Mouse (Mus musculus): ENCODE results near the gene Dtd2.

The Dtd2 gene

DNA sequence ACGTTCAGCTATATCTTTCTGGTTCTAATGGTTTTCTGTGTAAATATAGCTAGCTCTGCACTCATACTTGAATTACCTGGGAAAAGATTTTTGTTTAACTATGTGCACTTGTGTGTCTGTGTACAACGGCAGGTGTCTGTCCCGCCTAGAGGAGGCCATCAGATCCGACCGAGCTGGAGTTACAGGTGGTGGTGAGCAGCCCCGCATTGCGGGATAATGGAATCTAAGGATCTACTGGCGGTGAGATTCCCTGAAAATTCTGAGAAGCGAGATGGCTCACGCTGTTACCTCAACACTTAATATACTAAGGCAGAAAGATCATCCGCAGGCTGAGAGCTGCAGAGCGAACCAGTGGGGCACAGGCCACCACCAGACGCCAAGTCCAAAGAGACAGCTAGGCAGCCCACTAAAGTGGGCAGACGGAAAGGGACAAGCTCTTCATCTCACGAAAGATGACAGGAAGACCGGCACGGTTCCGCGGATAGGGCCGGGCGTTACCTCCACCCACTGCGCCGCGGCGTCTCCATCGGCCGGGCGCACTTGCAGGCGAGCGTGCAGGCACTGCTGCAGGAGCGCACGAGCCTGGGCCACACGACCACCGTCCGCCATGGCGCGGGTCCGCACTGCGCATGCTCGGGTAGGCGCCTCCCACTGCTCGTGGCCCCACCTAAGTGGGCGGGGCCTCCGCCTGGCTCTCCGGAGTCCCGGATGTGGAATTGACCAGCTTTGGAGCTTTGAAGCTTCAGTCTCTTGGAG lies at the start of gene Dtd2:
Gene Dtd2 (minus strand): TSS at position 625 of the 756 bp plus-strand sequence.
- peak; percentile 94 for DNase-seq (ENCODE audit: extremely low spot score, low spot score)

GRCm38 (mm10) chr12:52049324-52049723 lies 43.0 kb upstream of the Dtd2 start:
- DNase-seq (ENCODE audit: extremely low spot score, low spot score), result no peak

DNA sequence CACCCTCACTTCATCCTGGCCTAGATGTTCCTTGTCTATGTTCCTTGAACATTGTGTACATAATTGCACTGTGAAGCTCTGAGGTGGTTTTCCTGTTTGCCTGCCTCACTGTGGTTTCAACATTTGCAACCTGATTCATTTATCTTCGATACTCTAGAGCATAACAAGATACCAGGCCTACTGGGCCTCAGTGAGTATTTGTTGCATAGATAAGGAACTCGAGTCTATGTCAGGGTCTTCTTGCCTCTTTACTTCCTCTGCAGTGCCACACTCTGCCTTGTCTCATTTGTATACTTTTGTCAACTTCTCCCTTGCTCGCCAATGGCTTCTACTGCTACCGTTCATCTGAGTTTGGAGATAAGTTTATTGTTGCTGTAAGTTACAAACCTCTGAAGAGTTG lies 40.1 kb upstream of the Dtd2 start:
- no peak for DNase-seq (ENCODE audit: extremely low spot score, low spot score)

- no peak for DNase-seq (ENCODE audit: extremely low spot score, low spot score)
Observed at GRCm38 (mm10) chr12:52042818-52043336, 36.6 kb upstream of the Dtd2 start.

DNA sequence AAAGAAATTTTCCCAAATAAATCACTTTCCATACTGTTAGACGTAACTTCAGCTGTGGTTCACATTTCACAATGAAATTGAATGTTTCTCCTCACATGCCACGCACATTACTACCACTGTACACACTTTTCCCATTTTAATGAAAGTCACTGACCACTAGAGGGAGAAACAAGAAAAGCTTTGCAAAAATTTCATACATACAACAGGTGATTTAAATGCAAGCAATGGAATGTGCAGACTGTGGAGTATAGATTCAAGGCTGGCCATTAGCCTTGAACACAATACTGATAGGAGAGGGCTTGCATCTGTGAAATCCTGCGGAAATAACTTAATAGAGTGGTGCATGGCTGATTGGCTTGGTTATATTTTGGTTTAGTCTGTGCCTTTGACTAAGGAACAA lies 32.1 kb upstream of the Dtd2 start:
- DNase-seq (ENCODE audit: extremely low spot score, low spot score), result no peak

GRCm38 (mm10) chr12:52034956-52035355 lies 28.7 kb upstream of the Dtd2 start:
- no peak for DNase-seq (ENCODE audit: extremely low spot score, low spot score)

- no peak for DNase-seq (ENCODE audit: extremely low spot score, low spot score)
Observed at GRCm38 (mm10) chr12:52032276-52032675, 26.0 kb upstream of the Dtd2 start.

DNA sequence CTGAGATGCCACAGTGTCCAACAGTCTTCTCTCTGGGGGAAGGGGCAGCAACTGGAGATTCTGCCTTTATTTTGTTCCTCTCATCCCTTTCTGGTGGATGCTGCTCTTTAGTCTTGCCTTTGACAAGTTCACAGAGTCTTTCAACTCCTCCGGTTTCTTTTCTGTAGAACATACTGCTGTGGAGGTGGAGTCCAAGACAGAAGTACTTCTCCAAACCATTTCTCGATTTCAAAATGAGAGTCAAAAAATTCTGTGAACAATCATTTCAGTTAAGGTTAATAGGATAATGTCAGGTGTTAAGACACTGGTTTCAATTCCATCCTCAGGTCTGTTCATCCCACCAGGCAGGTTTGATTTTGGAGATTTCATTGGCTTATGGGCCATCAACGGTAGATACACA lies 21.7 kb upstream of the Dtd2 start, which contains the start of gene Gpr33:
Gene Gpr33 (minus strand): TSS at position 101 of the 400 bp plus-strand sequence.
- DNase-seq (ENCODE audit: extremely low spot score, low spot score), result no peak

- no peak for DNase-seq (ENCODE audit: extremely low spot score, low spot score)
Observed at GRCm38 (mm10) chr12:52014494-52015029, 8.3 kb upstream of the Dtd2 start.

DNA sequence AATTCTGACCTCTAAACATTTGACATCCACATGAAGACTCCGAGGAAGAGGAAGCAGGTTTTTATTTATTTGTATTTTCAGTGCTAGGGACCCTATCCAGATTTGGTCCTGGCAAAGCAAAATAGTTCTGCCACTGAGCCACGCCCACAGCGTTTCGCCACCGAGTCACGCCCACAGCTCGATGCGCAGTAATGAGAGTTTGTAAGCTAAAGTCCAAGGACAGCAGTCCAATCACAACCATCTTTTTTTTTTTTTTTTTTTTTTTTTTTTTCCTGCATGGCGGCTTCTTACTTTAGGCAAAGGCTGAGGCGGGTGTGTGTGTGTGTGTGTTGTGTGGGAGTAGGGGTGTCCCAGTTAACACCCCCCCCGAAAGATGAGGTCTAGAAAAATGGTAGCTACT lies 7.7 kb upstream of the Dtd2 start:
- no peak for DNase-seq (ENCODE audit: extremely low spot score, low spot score)

DNA sequence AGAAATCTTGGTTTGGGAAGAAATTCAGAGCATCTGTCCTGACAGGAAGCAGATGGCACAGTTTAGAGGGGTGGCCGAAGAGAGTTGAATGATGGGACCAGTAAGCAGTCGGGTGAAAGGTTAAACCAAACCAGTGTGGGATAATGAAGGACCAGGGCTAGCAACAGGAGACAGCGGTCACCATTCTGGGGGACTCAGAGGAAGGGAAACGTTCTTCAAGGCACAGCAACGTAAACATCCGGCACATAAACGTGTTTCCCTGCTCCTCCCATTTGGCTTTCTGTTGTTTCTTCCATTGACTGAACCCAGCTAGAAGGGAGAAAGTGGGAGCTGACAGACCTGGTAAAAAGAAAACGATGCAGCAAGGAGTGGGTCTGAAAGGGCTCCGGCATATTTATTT lies 7.0 kb upstream of the Dtd2 start:
- peak; percentile 21 for DNase-seq (ENCODE audit: extremely low spot score, low spot score)

- no peak for DNase-seq (ENCODE audit: extremely low spot score, low spot score)
Observed at GRCm38 (mm10) chr12:52012159-52012558, 5.9 kb upstream of the Dtd2 start.

- no peak for DNase-seq (ENCODE audit: extremely low spot score, low spot score)
Observed at GRCm38 (mm10) chr12:52010630-52010961, 4.3 kb upstream of the Dtd2 start.

DNA sequence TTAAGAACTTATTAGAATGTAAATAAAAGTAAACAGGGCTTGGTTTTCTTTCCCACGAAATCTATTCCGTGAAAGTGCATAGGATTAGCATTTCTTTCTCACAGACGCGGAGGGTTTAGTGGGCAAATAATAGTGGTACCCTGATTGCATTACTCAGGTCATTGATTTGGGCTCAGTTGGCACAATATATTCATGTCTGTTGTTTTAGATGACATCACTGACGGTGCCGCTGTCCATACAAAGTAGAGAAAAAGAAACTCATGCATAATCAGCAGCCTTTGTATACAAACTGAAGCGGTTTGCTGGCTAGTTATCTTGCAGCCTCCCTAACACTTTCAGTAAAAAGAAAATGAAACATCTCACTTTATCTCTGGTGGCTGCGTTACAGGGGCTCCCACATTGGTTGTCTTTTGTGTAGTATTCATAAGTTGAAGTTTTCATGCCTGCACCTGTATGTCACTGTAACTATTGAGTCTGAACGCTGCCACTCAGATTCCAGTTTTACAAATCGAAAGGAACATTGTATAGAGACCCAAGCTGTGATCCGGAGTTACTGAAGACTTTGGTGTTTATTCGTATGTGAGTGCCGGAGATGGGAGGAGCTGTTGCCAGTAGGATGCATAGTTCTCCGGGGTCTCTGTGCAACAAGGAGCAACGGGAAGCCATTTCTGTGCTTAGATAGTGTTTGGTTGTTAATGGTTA lies 3.8 kb upstream of the Dtd2 start:
- DNase-seq (ENCODE audit: extremely low spot score, low spot score), result no peak

DNA sequence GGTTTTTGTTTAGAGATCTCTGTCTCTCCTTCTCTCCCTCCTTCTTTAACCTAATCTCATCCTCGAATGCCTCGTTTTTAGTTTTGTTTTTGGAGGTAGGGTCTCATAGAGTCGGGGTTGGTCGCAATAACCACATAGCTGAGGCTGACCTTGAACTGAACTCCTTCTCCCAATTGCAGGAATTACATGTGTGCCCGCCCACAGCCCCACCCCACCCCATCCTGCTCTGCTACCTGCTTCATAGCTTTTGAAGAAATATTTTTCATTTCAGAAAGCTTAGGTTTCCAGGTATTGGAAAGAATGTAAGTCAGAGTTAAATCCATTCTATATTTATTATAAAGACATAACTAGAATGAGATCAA lies 313 bp upstream of the Dtd2 start:
- no peak for DNase-seq (ENCODE audit: extremely low spot score, low spot score)

GRCm38 (mm10) chr12:52002746-52003145 lies 3.6 kb downstream of the Dtd2 start:
- DNase-seq (ENCODE audit: extremely low spot score, low spot score), result no peak

GRCm38 (mm10) chr12:52001544-52001943 lies 4.8 kb downstream of the Dtd2 start:
- DNase-seq (ENCODE audit: extremely low spot score, low spot score), result peak; percentile 33

DNA sequence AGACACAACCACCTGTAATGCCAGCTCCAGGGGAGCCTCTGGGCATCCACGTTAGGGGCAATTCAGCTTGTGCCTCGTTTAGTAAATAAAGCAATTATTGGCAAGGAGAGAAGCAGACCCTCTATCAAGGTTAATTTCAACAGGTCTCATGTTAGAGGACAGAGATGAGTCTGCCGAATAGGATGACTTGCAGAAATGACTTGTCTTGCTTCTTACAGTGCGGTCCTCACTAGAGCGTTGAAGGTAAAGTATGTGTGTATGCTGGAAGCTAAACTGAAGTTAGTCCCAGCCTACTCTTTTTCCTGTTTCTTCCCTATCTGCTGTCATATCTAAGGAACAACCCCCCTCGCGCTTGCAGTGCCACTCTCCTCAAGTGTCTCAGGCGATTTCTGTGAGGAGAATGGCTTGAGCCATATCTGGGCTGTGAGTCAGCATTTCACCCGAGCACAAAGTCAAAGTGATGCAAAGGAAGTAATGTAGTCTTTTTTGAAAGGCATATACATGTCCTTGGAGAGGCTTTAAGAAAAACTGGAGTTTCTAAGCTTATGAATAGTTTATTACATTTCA lies 7.9 kb downstream of the Dtd2 start:
- no peak for DNase-seq (ENCODE audit: extremely low spot score, low spot score)

- no peak for DNase-seq (ENCODE audit: extremely low spot score, low spot score)
Observed at GRCm38 (mm10) chr12:51995738-51996536, 10.4 kb downstream of the Dtd2 start.

GRCm38 (mm10) chr12:51990629-51991028 lies 15.7 kb downstream of the Dtd2 start:
- no peak for DNase-seq (ENCODE audit: extremely low spot score, low spot score)

DNA sequence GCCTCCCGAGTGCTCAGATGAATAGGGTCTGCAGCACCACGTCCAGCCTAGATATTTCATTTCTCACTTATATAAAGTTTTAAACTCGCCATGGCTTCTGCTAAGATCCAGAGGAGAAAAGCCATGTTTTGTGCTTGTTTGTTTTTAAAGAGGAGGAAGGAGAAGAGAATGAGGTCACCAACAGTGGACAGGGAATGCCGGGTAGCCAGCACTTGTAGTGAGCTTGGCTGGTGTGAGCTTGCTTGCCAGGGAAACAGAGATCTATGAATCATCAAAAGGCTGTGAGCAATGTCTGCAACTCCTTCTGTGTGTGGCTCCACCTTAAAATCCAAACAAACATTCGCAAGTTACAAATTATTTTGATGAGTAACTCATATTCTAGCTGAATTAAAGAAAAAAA lies 17.8 kb downstream of the Dtd2 start:
- no peak for DNase-seq (ENCODE audit: extremely low spot score, low spot score)
